Mouse (Mus musculus) embryo, embryonic 9.5 days (tissue): Measurements from ENCODE around the gene Fam19a2.
A peak's percentile ranks its signal among the peaks of the same experiment; 100 is the strongest.

Experiments
- DNase-seq: peaks from one replicate; pipeline ENCODE4 v3.0.0-alpha.2; 2017; ENCODE audit errors: extremely low spot score

Fam19a2 gene

DNA sequence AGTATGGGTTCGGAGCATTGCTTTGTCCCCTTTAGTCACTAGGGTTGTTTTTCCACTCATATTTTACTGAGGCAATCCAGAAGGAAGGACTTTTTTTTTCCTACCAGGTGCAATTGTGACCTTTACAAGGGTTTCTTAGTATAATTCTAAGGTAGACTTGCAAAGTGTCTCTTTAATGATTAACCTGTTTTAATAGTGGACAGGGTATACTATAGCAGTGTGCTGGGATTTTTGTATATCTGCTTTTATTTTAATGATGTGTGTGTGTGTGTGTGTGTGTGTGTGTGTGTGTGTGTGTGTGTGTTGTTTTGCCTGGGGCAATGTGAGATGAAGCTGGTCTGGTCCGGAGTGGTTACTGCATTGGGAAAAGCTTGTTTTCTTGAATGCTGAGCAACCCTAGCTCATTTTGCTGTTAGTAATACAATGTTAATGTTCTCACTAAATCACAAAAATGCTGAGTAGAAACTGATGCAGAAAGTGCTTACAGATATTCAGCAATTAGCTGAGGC, 458.2 kb downstream of the Fam19a2 start:
- no peak for DNase-seq

DNA sequence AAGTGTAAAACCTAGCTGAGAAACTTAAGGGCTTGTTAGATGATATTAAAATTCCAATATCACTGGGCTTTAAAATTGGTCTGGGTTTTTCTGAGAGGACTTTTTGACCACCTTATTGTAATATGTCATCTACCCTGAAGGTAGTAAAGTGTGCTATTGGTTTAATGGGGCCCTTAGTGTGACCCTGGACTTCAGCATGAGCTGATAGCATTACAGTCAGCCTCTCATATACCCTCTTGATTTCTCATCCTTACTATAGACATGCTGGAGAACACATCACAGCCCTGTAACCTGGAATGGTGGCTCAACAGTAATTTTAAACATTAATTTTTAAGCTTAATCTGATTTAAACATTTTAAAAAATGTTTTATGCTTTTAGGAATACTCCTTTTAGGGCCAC, 459.8 kb downstream of the Fam19a2 start:
- no peak for DNase-seq

DNA sequence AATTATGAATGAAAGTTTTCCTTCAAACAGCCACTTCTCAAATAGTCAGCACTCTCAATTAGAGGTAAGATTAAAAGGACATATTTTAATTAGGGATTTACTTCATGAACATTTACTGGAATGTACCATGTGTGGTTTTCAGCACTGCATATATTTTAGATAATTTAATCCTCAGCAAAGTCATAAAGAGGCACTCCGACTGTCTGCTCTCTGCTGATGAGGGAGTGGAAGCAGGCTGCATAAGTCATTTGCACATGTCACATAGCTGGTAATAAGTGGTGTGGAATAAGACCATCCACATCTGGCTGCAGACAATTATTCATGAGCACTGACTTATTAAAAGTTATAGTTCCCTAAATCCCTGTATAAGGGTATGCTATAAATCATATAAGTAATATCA, 484.5 kb downstream of the Fam19a2 start:
- DNase-seq, result no peak

DNA sequence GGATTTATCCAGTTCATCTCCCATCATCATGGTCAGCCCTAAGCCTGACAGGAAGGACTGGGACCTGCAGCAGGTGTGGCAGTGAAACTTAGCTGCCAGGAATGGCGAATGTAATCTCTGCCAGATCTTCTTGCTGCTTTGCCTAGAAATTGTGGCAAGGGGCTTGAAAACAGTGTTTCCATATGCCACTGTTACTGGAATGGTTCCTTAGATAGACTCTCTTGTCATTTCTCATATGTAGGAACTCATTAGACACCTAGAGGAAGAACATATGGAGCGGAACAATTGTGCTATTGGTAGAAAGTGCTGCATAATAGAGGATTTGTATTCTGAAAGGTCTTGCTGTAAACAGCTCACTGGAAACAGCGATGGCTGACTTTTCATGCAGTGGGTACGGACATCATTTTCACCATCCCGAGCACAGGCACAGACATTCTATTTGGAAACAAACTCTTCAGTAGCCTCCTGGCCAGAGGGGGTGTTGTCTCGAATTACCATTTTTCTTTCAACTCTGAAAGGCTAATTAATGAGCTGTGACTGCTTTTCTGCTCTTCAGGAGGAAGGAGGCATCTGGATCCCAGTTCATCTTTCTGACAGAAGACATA, 488.0 kb downstream of the Fam19a2 start:
- DNase-seq, result peak; percentile 7

DNA sequence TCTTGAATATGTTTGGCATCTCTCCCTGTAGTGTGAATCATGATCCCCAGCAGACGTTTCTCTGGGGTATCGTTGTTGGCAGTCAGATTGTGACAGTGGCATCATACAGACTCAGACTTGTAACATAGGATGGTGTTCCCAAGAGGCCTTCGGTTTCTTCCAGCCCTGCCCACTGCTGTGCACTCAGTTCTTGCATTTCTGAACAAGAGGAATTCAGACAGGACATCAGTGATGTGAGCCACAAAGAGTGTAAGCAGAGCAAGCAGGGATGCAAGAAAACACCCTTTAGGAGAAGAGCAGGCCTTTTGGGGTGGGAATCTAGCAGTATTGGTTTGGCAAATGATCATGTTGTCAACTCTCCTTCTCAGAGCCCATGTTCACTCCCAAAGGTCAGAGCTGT, 489.0 kb downstream of the Fam19a2 start:
- no peak for DNase-seq

DNA sequence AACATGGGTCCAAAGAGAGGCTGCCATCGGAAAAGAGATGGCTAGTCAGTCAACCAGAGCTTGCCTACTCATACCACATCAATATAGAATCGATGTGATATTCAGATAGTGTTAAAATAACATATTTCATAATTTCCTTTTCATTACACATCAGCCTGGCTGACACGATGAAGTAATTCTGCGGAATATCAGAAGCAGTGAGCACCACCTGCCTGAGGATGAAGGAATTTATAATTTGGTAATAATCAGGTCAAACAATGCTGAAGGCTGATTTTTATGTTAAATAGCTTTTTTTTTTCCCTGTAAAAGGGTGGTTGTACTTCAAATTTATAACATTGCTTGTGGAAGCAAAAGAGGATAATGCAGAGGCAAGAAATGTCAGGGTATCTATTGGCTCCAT, 490.2 kb downstream of the Fam19a2 start:
- no peak for DNase-seq

DNA sequence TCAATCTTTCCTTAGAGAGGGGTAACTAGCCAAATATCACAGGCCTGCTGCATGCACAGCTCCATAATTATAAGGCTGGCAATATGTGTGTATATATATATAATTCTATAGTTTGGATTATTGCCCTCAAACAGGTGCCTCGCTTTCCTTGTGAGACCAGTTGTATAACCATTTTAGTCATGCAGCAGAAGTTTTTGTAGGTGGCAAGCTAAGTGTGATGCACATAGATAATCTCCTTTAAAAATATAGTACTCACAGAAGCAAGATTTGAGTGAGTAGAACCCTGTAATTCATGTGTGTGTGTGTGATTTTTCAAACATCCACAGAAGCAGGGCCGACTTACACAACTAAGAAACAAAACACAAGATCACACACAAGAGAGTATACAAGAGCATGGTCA, 525.6 kb downstream of the Fam19a2 start:
- no peak for DNase-seq
